Mouse (Mus musculus) ovary, adult 18-20 months (tissue): ENCODE results near the gene Apaf1.

Source experiments
- DNase-seq: peaks from one replicate; pipeline ENCODE4 v3.0.0; 2022; ENCODE audit warnings: low spot score, mixed read lengths

Gene Apaf1

GRCm38 (mm10) chr10:91081959-91082507, 537 bp downstream of the Apaf1 start:
- no peak for DNase-seq

GRCm38 (mm10) chr10:91080540-91080939, 2.0 kb downstream of the Apaf1 start:
- no peak for DNase-seq

GRCm38 (mm10) chr10:91076667-91077066, 5.9 kb downstream of the Apaf1 start:
- no peak for DNase-seq

GRCm38 (mm10) chr10:91073345-91073744, 9.2 kb downstream of the Apaf1 start:
- no peak for DNase-seq

- no peak for DNase-seq
Observed at GRCm38 (mm10) chr10:91071768-91072167, 10.8 kb downstream of the Apaf1 start.

GRCm38 (mm10) chr10:91062355-91062754, 20.2 kb downstream of the Apaf1 start:
- DNase-seq, result no peak

- no peak for DNase-seq
Observed at GRCm38 (mm10) chr10:91060742-91061141, 21.8 kb downstream of the Apaf1 start.

GRCm38 (mm10) chr10:91052734-91053133, 29.8 kb downstream of the Apaf1 start:
- DNase-seq, result no peak

GRCm38 (mm10) chr10:91051156-91051555, 31.4 kb downstream of the Apaf1 start:
- no peak for DNase-seq

GRCm38 (mm10) chr10:91049696-91050095, 32.9 kb downstream of the Apaf1 start:
- no peak for DNase-seq

GRCm38 (mm10) chr10:91033942-91034341, 48.6 kb downstream of the Apaf1 start:
- DNase-seq, result no peak

GRCm38 (mm10) chr10:91032399-91032798, 50.2 kb downstream of the Apaf1 start:
- DNase-seq, result no peak

GRCm38 (mm10) chr10:91031176-91031575, 51.4 kb downstream of the Apaf1 start:
- no peak for DNase-seq

- no peak for DNase-seq
Observed at GRCm38 (mm10) chr10:91029002-91029539, 53.5 kb downstream of the Apaf1 start.

GRCm38 (mm10) chr10:91027964-91028363, 54.6 kb downstream of the Apaf1 start:
- no peak for DNase-seq

- no peak for DNase-seq
Observed at GRCm38 (mm10) chr10:91027468-91027867, 55.1 kb downstream of the Apaf1 start.

- DNase-seq, result no peak
Observed at GRCm38 (mm10) chr10:91005858-91006538, 76.6 kb downstream of the Apaf1 start.

GRCm38 (mm10) chr10:91001421-91001820, 81.1 kb downstream of the Apaf1 start:
- no peak for DNase-seq

- no peak for DNase-seq
Observed at GRCm38 (mm10) chr10:90999899-91000298, 82.7 kb downstream of the Apaf1 start.

GRCm38 (mm10) chr10:90993869-90994268, 88.7 kb downstream of the Apaf1 start:
- DNase-seq, result no peak

GRCm38 (mm10) chr10:90992237-90992636, 90.3 kb downstream of the Apaf1 start:
- no peak for DNase-seq

- DNase-seq, result no peak
Observed at GRCm38 (mm10) chr10:90990340-90990739, 92.2 kb downstream of the Apaf1 start.

GRCm38 (mm10) chr10:90983046-90983445, 99.5 kb downstream of the Apaf1 start:
- DNase-seq, result no peak

GRCm38 (mm10) chr10:90981811-90982210, 100.8 kb downstream of the Apaf1 start:
- DNase-seq, result no peak
